Comparison of ENCODE assay signal across 28 mouse cellular contexts in the genomic region with DNA sequence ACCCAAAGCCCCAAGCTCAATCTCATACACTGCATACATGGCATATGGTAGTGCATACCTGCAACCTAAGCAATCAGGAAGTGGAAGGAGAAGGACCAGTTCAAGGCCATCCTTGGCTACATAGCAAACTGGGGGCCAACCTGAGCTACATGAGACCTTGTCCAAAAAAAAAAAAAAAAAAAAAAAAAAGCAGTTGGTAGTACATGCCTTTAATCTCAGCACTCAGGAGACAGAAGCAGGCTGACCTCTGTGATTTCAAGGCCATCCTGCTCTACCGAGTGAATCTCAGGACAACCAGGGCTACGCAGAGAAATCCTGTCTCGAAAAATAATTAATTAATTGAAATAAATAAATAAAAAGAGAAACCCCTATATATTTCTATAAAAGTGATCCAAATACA. TPM values are rescaled to one million over a fixed set of nuclear protein-coding genes. Genes with fewer than 3 reads are reported as not detected.
"Had no signal": no experiment of that assay in that cellular context is flagged by ENCODE, and none has a peak within 500 bp of the region (broad histone marks: within the 10 kb centered on the region; RNA-seq: fewer than 3 reads in every experiment).

No protein-coding gene starts in this region.

- H3K4me1 ChIP-seq: heart, embryonic 10.5 days; heart, embryonic 12.5 days; hindbrain, embryonic 12.5 days; intestine, embryonic 15.5 days; kidney, embryonic 15.5 days; limb, embryonic 13.5 days; limb, embryonic 15.5 days; liver, embryonic 12.5 days had no signal

- DNase-seq: gastrocnemius, adult 2 months; gastrocnemius, postnatal 10 days; gastrocnemius, postnatal 25 days; heart, adult 18-20 months; heart, postnatal 10 days; heart, postnatal 4 days; kidney, adult 11 months; kidney, adult 2 months; kidney, adult 9 months; kidney, postnatal 14 days; kidney, postnatal 36 days; layer of hippocampus, adult 9-11 months; layer of hippocampus, postnatal 36 days; left cerebral cortex, postnatal 4 days had no signal

- ATAC-seq: hindbrain, embryonic 16.5 days; intestine, embryonic 15.5 days; liver, embryonic 12.5 days had no signal

- H3K4me3 ChIP-seq: gastrocnemius, adult 2 months; heart, embryonic 10.5 days; heart, embryonic 12.5 days; hindbrain, embryonic 10.5 days; hindbrain, embryonic 12.5 days; intestine, embryonic 15.5 days; kidney, embryonic 15.5 days; limb, embryonic 13.5 days; limb, embryonic 15.5 days; liver, embryonic 12.5 days had no signal

- H3K9ac ChIP-seq: heart, embryonic 12.5 days; hindbrain, embryonic 12.5 days; hindbrain, embryonic 14.5 days; intestine, embryonic 15.5 days; kidney, embryonic 15.5 days; limb, embryonic 13.5 days; limb, embryonic 15.5 days; liver, embryonic 12.5 days; liver, embryonic 14.5 days had no signal

- H3K36me3 ChIP-seq: heart, embryonic 10.5 days; heart, embryonic 12.5 days; hindbrain, embryonic 10.5 days; hindbrain, embryonic 12.5 days; intestine, embryonic 15.5 days; kidney, embryonic 15.5 days; limb, embryonic 13.5 days; limb, embryonic 15.5 days; liver, embryonic 12.5 days had no signal

- H3K9me3 ChIP-seq: heart, embryonic 10.5 days; heart, embryonic 12.5 days; hindbrain, embryonic 10.5 days; hindbrain, embryonic 12.5 days; intestine, embryonic 15.5 days; kidney, embryonic 15.5 days; limb, embryonic 13.5 days; limb, embryonic 15.5 days; liver, embryonic 12.5 days had no signal

- H3K27ac ChIP-seq: gastrocnemius, adult 2 months; heart, embryonic 10.5 days; hindbrain, embryonic 10.5 days; hindbrain, embryonic 12.5 days; hindbrain, embryonic 14.5 days; intestine, embryonic 15.5 days; kidney, embryonic 15.5 days; kidney, postnatal 0 days; limb, embryonic 13.5 days; limb, embryonic 15.5 days; liver, embryonic 12.5 days; liver, embryonic 14.5 days had no signal

RNA-seq across cellular contexts. Expression of a gene that starts 1.7 kb away (rescaled TPM):
- polyA plus RNA-seq: heart, embryonic 10.5 days; heart, embryonic 12.5 days; heart, embryonic 14.5 days; liver, embryonic 12.5 days had no signal
